Mouse (Mus musculus) CH12.LX (cell line): ENCODE results near the gene C130032M10Rik. TPM values are rescaled to one million over a fixed set of nuclear protein-coding genes. Genes with fewer than 3 reads are reported as not detected.

Source experiments
- DNase-seq: peaks from one replicate; pipeline ENCODE4 v3.0.0-alpha.2; 2013; ENCODE audit errors: extremely low read depth
- H3K27ac ChIP-seq: 2 replicates; pipeline ENCODE4 v1.5.1; 2012; ENCODE audit warnings: low read depth, mild to moderate bottlenecking, control low read depth, moderate library complexity; ENCODE audit not compliant: insufficient read depth
- H3K27me3 ChIP-seq: replicated peaks from 2 replicates; pipeline ENCODE3; 2012; ENCODE audit warnings: inconsistent platforms
- H3K36me3 ChIP-seq, 2 experiments: replicated peaks in 1 of 2; 2 replicates each; pipeline versions ENCODE3 to v1.6.1; 2012; ENCODE audit warnings: inconsistent platforms in 1 of 2, low read length in 1 of 2, mild to moderate bottlenecking in 1 of 2, mixed read lengths in 1 of 2, moderate library complexity in 1 of 2; ENCODE audit not compliant: control insufficient read depth in 1 of 2, insufficient read depth in 1 of 2
- H3K4me1 ChIP-seq, 2 experiments: 2 replicates each; pipeline ENCODE4 v1.6.1; 2012; ENCODE audit warnings: inconsistent platforms in 1 of 2, moderate library complexity in 1 of 2; ENCODE audit not compliant: insufficient read depth in 2 of 2, control insufficient read depth in 1 of 2
- H3K4me2 ChIP-seq: 2 replicates; pipeline ENCODE4 v1.6.1; 2012; ENCODE audit warnings: low read depth, mild to moderate bottlenecking, control low read depth; ENCODE audit not compliant: poor library complexity, insufficient read depth, severe bottlenecking
- H3K4me3 ChIP-seq, 3 experiments: fragments of 150-350 bp in 1 of 3; sonication (generic) in 1 of 3; replicated peaks in 1 of 3; 2 replicates each; pipeline versions ENCODE3 to v1.5.1; 2011 to 2012; ENCODE audit warnings: low read depth in 2 of 3, low read length in 2 of 3, mild to moderate bottlenecking in 2 of 3, moderate library complexity in 2 of 3, control low read depth in 1 of 3, improper control_type of control experiment in 1 of 3, inconsistent platforms in 1 of 3, mixed read lengths in 1 of 3; ENCODE audit not compliant: poor library complexity in 1 of 3
- H3K79me2 ChIP-seq: replicated peaks from 2 replicates; pipeline ENCODE4 v1.6.1; 2012; ENCODE audit warnings: mild to moderate bottlenecking, moderate library complexity; ENCODE audit not compliant: control insufficient read depth, poor library complexity, insufficient read depth, severe bottlenecking; ENCODE audit errors: extremely low read depth
- H3K9ac ChIP-seq: 2 replicates; pipeline ENCODE4 v1.6.1; 2012; ENCODE audit warnings: low read depth, mild to moderate bottlenecking, control low read depth, moderate library complexity; ENCODE audit not compliant: insufficient read depth
- H3K9me3 ChIP-seq: replicated peaks from 2 replicates; pipeline ENCODE3; 2012; ENCODE audit warnings: low read length, inconsistent platforms, mixed read lengths
- BHLHE40 ChIP-seq: IDR thresholded peaks from 2 replicates; pipeline ENCODE4 v1.6.1; 2011; ENCODE audit warnings: mild to moderate bottlenecking, low read depth, low read length, improper control_type of control experiment
- CHD1 ChIP-seq: IDR thresholded peaks from 2 replicates; pipeline ENCODE4 v1.6.1; 2012; ENCODE audit warnings: low read depth, low read length, improper control_type of control experiment, inconsistent platforms
- CHD2 ChIP-seq: IDR thresholded peaks from 2 replicates; pipeline ENCODE4 v1.6.1; 2011; ENCODE audit warnings: low read length, improper control_type of control experiment
- ETS1 ChIP-seq: conservative IDR thresholded peaks from 2 replicates; pipeline ENCODE4 v1.6.1; 2012; ENCODE audit warnings: low read depth, mild to moderate bottlenecking, inconsistent platforms, low read length, improper control_type of control experiment, moderate library complexity
- IRF4 ChIP-seq: IDR thresholded peaks from 2 replicates; pipeline ENCODE4 v1.6.1; 2014; ENCODE audit warnings: low read depth, mild to moderate bottlenecking, inconsistent platforms, low read length, improper control_type of control experiment
- JUND ChIP-seq: conservative IDR thresholded peaks from 2 replicates; pipeline ENCODE4 v1.6.1; 2011; ENCODE audit warnings: low read depth, low read length, improper control_type of control experiment
- KAT2A ChIP-seq: IDR thresholded peaks from 2 replicates; pipeline ENCODE4 v1.6.1; 2012; ENCODE audit warnings: low read length, improper control_type of control experiment, inconsistent platforms; ENCODE audit not compliant: insufficient replicate concordance
- MAX ChIP-seq: IDR thresholded peaks from 2 replicates; pipeline ENCODE4 v1.6.1; 2011; ENCODE audit warnings: low read length, improper control_type of control experiment
- MAZ ChIP-seq: IDR thresholded peaks from 2 replicates; pipeline ENCODE4 v1.6.1; 2012; ENCODE audit warnings: low read depth, mild to moderate bottlenecking, inconsistent platforms, low read length, improper control_type of control experiment, moderate library complexity
- MEF2A ChIP-seq: IDR thresholded peaks from 2 replicates; pipeline ENCODE4 v1.6.1; 2014; ENCODE audit warnings: low read depth, mild to moderate bottlenecking, inconsistent platforms, low read length, improper control_type of control experiment, borderline replicate concordance
- NRF1 ChIP-seq: IDR thresholded peaks from 2 replicates; pipeline ENCODE4 v1.6.1; 2014; ENCODE audit warnings: low read depth, mild to moderate bottlenecking, inconsistent platforms, low read length, improper control_type of control experiment, moderate library complexity
- PAX5 ChIP-seq: IDR thresholded peaks from 2 replicates; pipeline ENCODE4 v1.6.1; 2012; ENCODE audit warnings: low read length, inconsistent platforms, mixed read lengths
- POLR2A ChIP-seq: IDR thresholded peaks from 2 replicates; pipeline ENCODE4 v1.6.1; 2011; ENCODE audit warnings: low read depth, mild to moderate bottlenecking, improper control_type of control experiment, low read length
- POLR2AphosphoS2 ChIP-seq: IDR thresholded peaks from 2 replicates; pipeline ENCODE4 v1.6.1; 2011; ENCODE audit warnings: low read depth, low read length, improper control_type of control experiment
- UBTF ChIP-seq: IDR thresholded peaks from 2 replicates; pipeline ENCODE4 v1.6.1; 2012; ENCODE audit warnings: low read depth, mild to moderate bottlenecking, inconsistent platforms, low read length, improper control_type of control experiment, moderate library complexity
- USF1 ChIP-seq: IDR thresholded peaks from 2 replicates; pipeline ENCODE4 v1.6.1; 2014; ENCODE audit warnings: low read depth, mild to moderate bottlenecking, inconsistent platforms, low read length, improper control_type of control experiment
- ZC3H11A ChIP-seq: IDR thresholded peaks from 2 replicates; pipeline ENCODE4 v1.6.1; 2012; ENCODE audit warnings: low read depth, mild to moderate bottlenecking, inconsistent platforms, low read length, improper control_type of control experiment
- ZMIZ1 ChIP-seq: IDR thresholded peaks from 2 replicates; pipeline ENCODE4 v1.6.1; 2012; ENCODE audit warnings: low read depth, mild to moderate bottlenecking, inconsistent platforms, low read length, improper control_type of control experiment
- dilution Hi-C: fragments of 300-500 bp; cut with MboI; formaldehyde crosslinking; loops from 2 replicates; pipeline ENCODE4 v1.14.3; 2020; ENCODE audit warnings: low sequenced_read_pairs; ENCODE audit not compliant: extremely low pct_unique_long_range_greater_than_20kb, extremely low pct_ligation_motif_present
- in situ Hi-C: fragments of 300-500 bp; cut with MboI; formaldehyde crosslinking; loops from 3 replicates; pipeline ENCODE4 v1.14.3; 2019; ENCODE audit warnings: low sequenced_read_pairs, low pct_ligation_motif_present, low pct_unique_long_range_greater_than_20kb, mixed read lengths
- polyA plus RNA-seq: library from polyadenylated mRNA; unstranded; fragments of >175 nt; gene quantifications from 2 replicates; pipeline ENCODE4 v1.2.1, GENCODE M21; 2012; ENCODE audit warnings: low read depth; ENCODE audit not compliant: insufficient read length
- total RNA-seq, 2 experiments: library from RNA; depleted of rRNA; stranded (reverse); fragments of 300-350 nt in 1 of 2; fragments of >200 nt in 1 of 2; gene quantifications; 2 replicates each; pipeline ENCODE4 v1.2.3; 2012 to 2014

Gene C130032M10Rik
- total and polyA plus RNA-seq, 3 experiments = not detected

DNA sequence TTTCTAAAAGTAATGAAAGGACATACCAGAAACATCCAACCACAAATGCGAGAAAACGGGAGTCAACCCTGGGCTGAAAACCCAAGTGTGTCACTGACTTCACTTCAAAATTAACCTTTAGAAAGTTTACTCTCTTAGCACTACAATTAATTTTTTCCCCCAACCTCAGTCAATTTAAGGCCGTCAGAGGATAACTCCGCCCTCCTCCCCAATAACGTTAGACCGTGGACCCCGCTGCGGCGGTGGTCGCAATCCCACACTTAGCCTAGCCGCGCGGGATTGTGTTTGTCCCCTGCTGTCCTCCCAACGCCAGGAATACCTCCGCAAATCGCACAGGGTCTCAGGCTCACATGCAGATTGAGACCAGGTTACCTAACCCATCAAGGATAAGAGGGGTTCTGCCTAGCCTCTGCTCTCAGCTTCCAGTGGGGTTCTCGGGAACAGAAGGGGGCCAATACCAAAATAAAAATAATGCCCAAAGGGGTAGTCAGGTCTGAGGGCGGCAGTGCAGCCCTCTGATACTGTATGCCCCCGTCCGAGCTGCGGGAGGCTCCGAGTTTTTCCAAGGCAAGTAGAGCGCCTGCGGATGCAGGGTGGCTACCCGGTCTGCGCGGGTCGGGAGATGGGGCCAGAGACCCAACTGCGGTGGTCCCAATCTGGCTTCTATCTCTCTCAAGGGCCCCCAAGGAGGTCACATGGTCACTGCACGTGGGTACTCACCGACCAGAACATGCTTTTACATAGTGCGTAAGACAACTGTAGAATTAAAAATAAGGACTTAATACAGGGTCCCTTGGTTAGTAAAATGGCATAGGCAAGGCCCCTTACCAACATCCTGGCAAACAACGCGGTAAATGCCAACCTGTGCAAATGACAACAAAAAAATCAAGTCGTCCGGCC is 45.5 kb downstream of the C130032M10Rik start:
- Histone ChIP-seq H3K36me3 (no peaks in the 10 kb centered on the region), H3K4me1 (no peaks in the 10 kb centered on the region), H3K4me3 (no peak overlapping the region), H3K79me2 (no peaks in the 10 kb centered on the region), H3K27ac (no peak overlapping the region), H3K9me3 (peaks cover 26% of the 10 kb centered on the region), H3K27me3 (no peaks in the 10 kb centered on the region), H3K4me2 (no peak overlapping the region), H3K9ac (no peak overlapping the region)
- in situ Hi-C loops (no loop called here), dilution Hi-C loops (no loop called here)
- no peak for DNase-seq
- TF ChIP-seq MAX (no peak), USF1 (no peak), KAT2A (no peak), POLR2A (no peak), ETS1 (no peak), JUND (no peak), PAX5 (no peak)

DNA sequence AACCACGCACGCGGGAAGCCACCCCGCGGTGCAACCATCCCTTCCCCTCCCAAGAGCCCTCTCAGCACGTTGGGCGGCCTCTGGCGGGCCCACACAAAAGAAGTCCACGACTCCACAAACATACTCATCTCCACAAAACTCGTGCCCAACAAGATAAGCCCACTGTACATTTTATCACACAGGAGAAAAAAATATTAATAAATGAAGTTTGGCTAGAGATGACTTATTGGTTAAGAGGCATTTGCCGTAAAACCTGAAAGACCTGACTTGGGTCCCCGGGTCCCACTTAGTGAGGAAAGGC is 46.1 kb downstream of the C130032M10Rik start:
- in situ Hi-C loops = no loop called here
- H3K27ac ChIP-seq = no peak overlapping the region

DNA sequence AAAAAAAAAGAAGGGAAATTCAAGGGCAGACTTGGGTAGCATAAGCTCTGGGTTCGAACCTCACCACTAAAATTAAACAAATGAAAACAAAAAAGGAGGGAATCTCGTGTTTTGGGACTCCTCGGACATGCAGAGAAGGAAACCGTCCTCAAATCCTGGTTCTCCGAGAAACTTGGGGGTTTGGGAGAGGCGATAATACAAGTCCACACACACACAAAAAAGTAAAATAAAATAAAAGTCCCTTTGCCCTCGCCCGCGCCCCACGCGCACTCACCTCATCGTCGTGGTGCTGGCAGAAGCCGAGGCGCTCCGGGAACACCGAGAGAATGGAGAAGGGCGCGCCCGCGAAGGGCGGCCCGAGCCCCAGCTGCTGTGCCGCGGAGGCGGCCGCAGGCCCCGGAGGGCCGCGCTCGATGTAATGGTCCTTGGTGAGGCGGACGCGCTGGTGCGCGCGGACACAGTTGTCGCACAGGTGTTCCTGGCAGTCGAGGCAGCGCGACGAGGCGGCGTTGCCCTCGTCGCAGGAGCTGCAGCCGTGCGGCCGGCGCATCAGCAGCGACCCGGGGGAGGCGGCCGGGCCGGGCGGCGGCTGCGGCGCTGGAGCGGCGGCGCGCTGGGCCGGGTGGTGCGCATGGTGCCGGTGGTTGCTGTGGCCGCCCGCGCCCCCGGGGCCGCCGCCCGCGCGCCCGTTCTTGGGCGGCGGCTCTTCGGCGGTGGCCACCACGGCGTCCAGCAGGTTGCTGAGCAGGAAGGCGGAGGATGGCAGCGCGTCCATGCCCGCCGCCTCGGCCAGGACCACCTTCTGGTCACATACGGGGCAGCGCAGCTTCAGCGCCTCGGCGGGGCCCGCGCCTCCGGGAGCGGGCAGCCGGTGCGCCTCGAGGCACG is 46.8 kb downstream of the C130032M10Rik start:
- in situ Hi-C loops (no loop called here), dilution Hi-C loops (no loop called here)
- Histone ChIP-seq H3K27me3 (no peaks in the 10 kb centered on the region), H3K79me2 (no peaks in the 10 kb centered on the region), H3K36me3 (no peaks in the 10 kb centered on the region), H3K4me1 (no peaks in the 10 kb centered on the region), H3K9me3 (peaks cover 26% of the 10 kb centered on the region), H3K27ac (no peak overlapping the region)
- DNase-seq = no peak
- TF ChIP-seq NRF1 (no peak), CHD1 (no peak), MEF2A (no peak), ZC3H11A (no peak), MAZ (no peak), BHLHE40 (no peak), CHD2 (no peak), JUND (no peak)
- TF ChIP-seq, all 38 proteins: peak for 0
- H3K9ac ChIP-seq = no peak overlapping the region
- no peak overlapping the region for H3K4me2 ChIP-seq
- no peak overlapping the region for H3K4me3 ChIP-seq

More for the DNA sequence above, 46.1 kb downstream of the C130032M10Rik start:
- Histone ChIP-seq H3K4me2 (no peak overlapping the region), H3K79me2 (no peaks in the 10 kb centered on the region), H3K4me1 (no peaks in the 10 kb centered on the region), H3K36me3 (no peaks in the 10 kb centered on the region), H3K4me3 (no peak overlapping the region), H3K9ac (no peak overlapping the region), H3K9me3 (peaks cover 26% of the 10 kb centered on the region), H3K27me3 (no peaks in the 10 kb centered on the region)
- TF ChIP-seq MEF2A (no peak), JUND (no peak), PAX5 (no peak), ZMIZ1 (no peak), UBTF (no peak), IRF4 (no peak), POLR2A (no peak), POLR2AphosphoS2 (no peak)
- dilution Hi-C loops = no loop called here
- no peak for DNase-seq
